Mouse (Mus musculus) megakaryocyte, embryonic 14.5 days (primary cell): ENCODE data around the gene Aff4. TPM values are rescaled to one million over a fixed set of nuclear protein-coding genes. Genes with fewer than 3 reads are reported as not detected.
A peak's percentile ranks its signal among the peaks of the same experiment; 100 is the strongest.

Experiments used
- H3K27me3 ChIP-seq: replicated peaks from 2 replicates; pipeline ENCODE3; 2012; ENCODE audit warnings: inconsistent platforms
- H3K36me3 ChIP-seq: replicated peaks from 2 replicates; pipeline ENCODE3; 2012; ENCODE audit warnings: low read length, inconsistent platforms, mixed read lengths
- H3K4me1 ChIP-seq: 2 replicates; pipeline ENCODE4 v1.6.1; 2012; ENCODE audit warnings: inconsistent platforms
- H3K4me3 ChIP-seq: replicated peaks from 2 replicates; pipeline ENCODE3; 2012; ENCODE audit warnings: moderate library complexity, mild to moderate bottlenecking, inconsistent platforms
- H3K9me3 ChIP-seq: 2 replicates; pipeline ENCODE4 v1.6.1; 2012; ENCODE audit warnings: inconsistent platforms
- FLI1 ChIP-seq: IDR thresholded peaks from 2 replicates; pipeline ENCODE4 v1.6.1; 2012; ENCODE audit warnings: low read length, inconsistent platforms, mixed read lengths
- GATA1 ChIP-seq: IDR thresholded peaks from 3 replicates; pipeline ENCODE4 v1.6.1; 2012; ENCODE audit warnings: mixed read lengths, low read length, inconsistent platforms, borderline replicate concordance
- polyA plus RNA-seq: library from polyadenylated mRNA; stranded (reverse); fragments of >175 nt; gene quantifications from 2 replicates; pipeline ENCODE4 v1.2.3, GENCODE M21; 2012; ENCODE audit warnings: low replicate concordance; ENCODE audit not compliant: insufficient read depth

Aff4 gene
- polyA plus RNA-seq, 1 experiment: 2.3 TPM

DNA sequence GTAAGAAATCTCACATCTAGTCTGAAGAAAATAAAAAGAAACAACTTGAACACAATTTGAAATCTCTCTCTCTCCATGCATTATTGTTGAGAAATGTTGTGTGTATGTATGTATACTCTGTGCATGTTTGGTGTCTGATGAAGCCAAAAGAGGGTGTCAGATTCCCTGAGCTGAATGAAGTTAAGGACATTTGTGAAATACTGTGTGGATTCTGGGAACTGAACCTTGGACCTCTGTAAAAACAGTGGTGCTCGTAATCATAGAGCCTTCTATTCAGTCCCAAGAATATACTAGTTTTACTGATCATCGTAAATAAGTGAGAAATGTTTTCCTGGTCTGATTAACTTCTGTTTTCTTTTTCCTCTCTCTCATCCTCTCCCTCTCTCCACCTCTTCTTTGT lies 16.4 kb downstream of the Aff4 start:
- peaks cover 55% of the 10 kb centered on the region for H3K4me1 ChIP-seq
- no peaks in the 10 kb centered on the region for H3K27me3 ChIP-seq
- H3K4me3 ChIP-seq: no peak overlapping the region
- TF ChIP-seq FLI1 (no peak), GATA1 (no peak)
- peaks cover 65% of the 10 kb centered on the region for H3K36me3 ChIP-seq
- H3K9me3 ChIP-seq: no peaks in the 10 kb centered on the region

DNA sequence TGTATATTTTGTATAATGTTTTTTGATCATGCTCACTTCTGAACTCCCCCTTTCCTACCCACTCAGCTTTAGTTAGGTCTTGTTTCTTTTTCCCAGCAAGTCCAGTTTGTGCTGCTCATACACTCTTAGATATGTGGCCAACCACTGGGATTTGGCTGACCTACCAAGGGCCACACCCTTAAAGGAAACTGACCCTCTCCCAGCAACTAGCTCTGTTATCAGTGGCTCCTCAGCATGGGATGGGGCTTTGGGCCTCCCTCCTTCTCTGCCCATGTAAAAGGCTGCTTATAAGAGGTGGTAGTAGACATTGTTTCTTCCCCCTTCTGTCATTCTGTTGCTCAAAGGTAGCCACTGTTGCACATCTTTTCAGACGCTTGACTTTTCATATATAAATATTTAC lies 28.3 kb downstream of the Aff4 start:
- Histone ChIP-seq H3K4me1 (peaks cover 78% of the 10 kb centered on the region), H3K9me3 (no peaks in the 10 kb centered on the region), H3K36me3 (peaks cover 87% of the 10 kb centered on the region), H3K27me3 (no peaks in the 10 kb centered on the region), H3K4me3 (peak overlapping the region; percentile 64)
- TF ChIP-seq GATA1: no peak
- TF ChIP-seq FLI1: no peak

DNA sequence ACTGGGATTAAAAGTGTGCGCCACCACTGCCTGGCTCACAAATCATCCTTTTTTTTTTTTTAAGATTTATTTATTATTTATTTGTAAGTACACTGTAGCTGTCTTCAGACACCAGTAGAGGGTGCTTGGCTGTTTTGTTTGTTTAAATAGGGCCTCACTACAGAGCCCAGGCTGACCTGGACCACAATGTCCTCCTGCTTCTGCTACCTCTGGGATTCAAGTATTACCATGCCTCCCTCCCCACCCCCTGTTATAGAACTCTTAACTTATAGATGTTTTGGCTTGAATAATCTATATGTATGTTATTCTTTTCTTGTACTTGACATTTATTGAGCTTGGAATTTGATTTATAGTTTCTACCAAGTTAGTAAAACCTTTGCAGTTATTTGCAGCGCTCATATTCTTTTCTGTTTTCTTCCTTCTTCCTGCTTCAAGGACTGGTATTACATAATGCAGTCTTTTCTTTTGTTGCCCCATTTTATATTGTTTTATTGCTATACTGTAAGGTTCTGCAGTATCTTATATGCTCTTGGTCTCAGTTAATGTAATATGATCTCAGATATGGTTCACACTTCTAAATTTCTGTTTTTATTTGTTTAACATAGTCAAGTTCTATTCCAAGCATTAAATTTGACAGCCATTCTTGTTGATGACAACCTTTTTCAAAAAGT lies 33.3 kb downstream of the Aff4 start:
- no peaks in the 10 kb centered on the region for H3K9me3 ChIP-seq
- H3K27me3 ChIP-seq: no peaks in the 10 kb centered on the region
- no peak overlapping the region for H3K4me3 ChIP-seq
- H3K4me1 ChIP-seq: peaks cover 41% of the 10 kb centered on the region
- peaks cover 88% of the 10 kb centered on the region for H3K36me3 ChIP-seq
- no peak for TF ChIP-seq FLI1
- TF ChIP-seq GATA1: no peak

DNA sequence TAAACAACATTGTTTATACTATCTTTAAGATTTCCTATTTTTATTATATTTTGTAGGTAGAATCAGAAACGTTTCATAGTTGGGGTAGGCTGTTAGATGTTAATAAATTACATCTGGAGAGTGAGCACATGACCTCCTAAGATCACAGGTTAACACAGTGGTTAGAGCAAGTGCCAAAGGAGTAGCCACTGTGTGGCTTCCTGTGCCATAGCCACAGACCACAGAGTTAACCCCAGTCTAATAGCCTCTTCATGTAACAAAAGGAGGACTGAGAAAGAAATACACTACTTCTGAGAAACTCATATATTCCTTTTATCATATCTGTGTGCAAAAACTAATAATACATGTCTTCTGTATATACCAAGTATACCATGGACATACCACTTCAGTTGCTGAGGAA lies 43.2 kb downstream of the Aff4 start:
- Histone ChIP-seq H3K9me3 (no peaks in the 10 kb centered on the region), H3K36me3 (peaks cover 85% of the 10 kb centered on the region), H3K4me3 (no peak overlapping the region), H3K27me3 (no peaks in the 10 kb centered on the region), H3K4me1 (peaks cover 27% of the 10 kb centered on the region)
- TF ChIP-seq FLI1: no peak
- TF ChIP-seq GATA1: no peak

DNA sequence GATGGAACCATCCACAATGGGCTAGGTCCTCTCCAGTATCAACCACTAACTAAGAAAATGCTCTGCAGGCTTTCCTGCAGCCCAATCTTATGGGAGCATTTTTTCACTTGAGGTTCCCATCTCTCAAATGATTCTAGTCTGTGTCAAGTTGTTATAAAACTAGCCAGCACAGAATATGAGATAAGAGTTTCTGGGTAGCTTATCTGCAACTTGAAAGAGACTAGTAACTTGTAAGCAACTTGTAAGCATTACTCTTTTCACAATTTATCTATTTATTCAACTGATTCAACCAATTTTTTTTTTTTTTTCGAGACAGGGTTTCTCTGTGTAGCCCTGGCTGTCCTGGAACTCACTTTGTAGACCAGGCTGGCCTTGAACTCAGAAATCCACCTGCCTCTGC lies 53.0 kb downstream of the Aff4 start:
- no peaks in the 10 kb centered on the region for H3K27me3 ChIP-seq
- no peaks in the 10 kb centered on the region for H3K9me3 ChIP-seq
- peaks cover 90% of the 10 kb centered on the region for H3K36me3 ChIP-seq
- H3K4me3 ChIP-seq: no peak overlapping the region
- peaks cover 20% of the 10 kb centered on the region for H3K4me1 ChIP-seq
- TF ChIP-seq FLI1 (no peak), GATA1 (no peak)

DNA sequence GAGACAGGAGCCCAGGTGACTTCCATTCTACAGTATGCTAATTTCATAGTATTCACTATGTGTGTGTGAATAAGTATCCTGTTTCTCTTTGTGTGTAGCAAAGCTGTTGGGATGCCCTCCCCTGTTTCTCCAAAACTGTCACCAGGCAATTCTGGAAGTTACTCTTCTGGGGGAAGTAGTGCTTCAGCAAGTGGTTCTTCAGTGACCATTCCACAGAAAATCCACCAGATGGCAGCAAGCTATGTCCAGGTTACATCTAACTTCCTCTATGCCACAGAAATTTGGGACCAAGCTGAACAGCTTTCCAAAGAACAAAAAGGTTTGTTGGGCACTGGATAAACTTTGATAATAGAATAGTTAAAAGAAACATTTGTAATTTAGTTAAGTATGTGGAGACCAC lies 61.1 kb downstream of the Aff4 start:
- TF ChIP-seq FLI1: no peak
- TF ChIP-seq GATA1: no peak
- Histone ChIP-seq H3K27me3 (no peaks in the 10 kb centered on the region), H3K9me3 (no peaks in the 10 kb centered on the region), H3K4me3 (no peak overlapping the region), H3K36me3 (peaks cover 97% of the 10 kb centered on the region), H3K4me1 (peaks cover 4% of the 10 kb centered on the region; the same call in 1 of the 2 replicates)

DNA sequence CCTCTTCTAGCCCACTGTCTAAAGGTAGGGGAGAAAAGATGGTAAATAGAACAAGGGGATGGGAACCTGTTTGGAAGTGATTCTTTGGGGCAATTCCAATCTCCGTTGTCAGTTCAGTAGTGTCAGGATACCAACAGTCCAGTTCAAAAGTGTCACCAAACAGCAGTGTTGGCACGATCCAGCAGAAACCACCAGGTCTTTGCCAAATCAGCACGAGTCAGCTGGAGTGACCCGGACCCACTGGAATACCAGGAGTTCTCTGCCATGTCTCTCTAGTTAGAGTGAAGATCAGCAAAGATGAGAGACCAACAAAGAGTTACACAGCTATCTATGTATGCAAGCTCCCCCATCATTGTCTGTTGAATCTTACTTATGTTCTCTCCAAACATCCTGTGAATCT lies 63.2 kb downstream of the Aff4 start:
- peaks cover 100% of the 10 kb centered on the region for H3K36me3 ChIP-seq
- H3K4me1 ChIP-seq: peaks cover 4% of the 10 kb centered on the region; the same call in 1 of the 2 replicates
- H3K9me3 ChIP-seq: no peaks in the 10 kb centered on the region
- no peaks in the 10 kb centered on the region for H3K27me3 ChIP-seq
- TF ChIP-seq FLI1: no peak
- no peak for TF ChIP-seq GATA1
- H3K4me3 ChIP-seq: no peak overlapping the region

DNA sequence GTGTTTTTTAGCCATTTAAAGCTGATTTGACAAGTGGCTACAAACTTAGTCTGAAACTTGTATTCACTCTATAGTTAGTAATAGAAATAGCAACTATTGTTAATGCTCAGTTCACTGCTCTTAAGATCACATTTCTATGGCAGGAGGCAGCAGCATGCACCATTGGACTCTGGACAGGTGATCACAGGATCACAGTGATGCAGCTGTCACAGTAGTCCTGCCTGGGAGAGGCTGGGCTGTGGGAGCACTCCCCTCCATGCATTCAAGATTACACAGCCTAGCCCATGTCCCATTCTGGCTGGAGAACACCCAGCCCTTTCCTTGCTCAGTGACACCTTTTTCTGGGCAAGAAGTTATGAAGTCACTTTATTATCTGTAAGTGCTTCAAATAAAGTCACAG lies 67.4 kb downstream of the Aff4 start:
- no peak for TF ChIP-seq FLI1
- no peak for TF ChIP-seq GATA1
- peaks cover 1% of the 10 kb centered on the region; the same call in 1 of the 2 replicates for H3K4me1 ChIP-seq
- no peak overlapping the region for H3K4me3 ChIP-seq
- peaks cover 99% of the 10 kb centered on the region for H3K36me3 ChIP-seq
- no peaks in the 10 kb centered on the region for H3K9me3 ChIP-seq
- H3K27me3 ChIP-seq: no peaks in the 10 kb centered on the region

DNA sequence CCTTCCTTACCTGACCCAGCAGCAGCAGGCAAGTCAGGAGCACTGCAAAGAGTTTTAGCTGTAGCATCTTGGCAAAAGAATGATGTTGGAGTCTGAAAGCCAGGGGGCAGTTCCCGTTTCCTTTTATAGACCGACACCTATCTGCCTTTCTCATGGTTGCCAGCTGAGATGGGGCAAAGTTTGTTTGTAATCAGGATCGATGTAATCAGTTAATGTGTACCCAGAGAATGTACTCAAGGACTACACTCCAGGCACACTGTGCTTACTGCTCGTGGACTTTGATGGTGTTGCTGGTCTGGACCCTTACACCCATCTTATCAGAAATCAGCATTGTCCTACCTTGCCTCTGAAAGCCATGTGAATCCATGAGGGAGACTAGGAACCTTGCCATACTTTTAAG lies 72.4 kb downstream of the Aff4 start, which contains the start of gene Leap2:
Leap2 (minus strand) TSS at position 135 of the 400 bp plus-strand sequence.
- Histone ChIP-seq H3K4me1 (peaks cover 14% of the 10 kb centered on the region), H3K9me3 (no peaks in the 10 kb centered on the region), H3K4me3 (no peak within 1 kb of the TSS), H3K36me3 (peaks cover 88% of the 10 kb centered on the region), H3K27me3 (no peaks in the 10 kb centered on the region)
- TF ChIP-seq FLI1 (no peak), GATA1 (no peak)

DNA sequence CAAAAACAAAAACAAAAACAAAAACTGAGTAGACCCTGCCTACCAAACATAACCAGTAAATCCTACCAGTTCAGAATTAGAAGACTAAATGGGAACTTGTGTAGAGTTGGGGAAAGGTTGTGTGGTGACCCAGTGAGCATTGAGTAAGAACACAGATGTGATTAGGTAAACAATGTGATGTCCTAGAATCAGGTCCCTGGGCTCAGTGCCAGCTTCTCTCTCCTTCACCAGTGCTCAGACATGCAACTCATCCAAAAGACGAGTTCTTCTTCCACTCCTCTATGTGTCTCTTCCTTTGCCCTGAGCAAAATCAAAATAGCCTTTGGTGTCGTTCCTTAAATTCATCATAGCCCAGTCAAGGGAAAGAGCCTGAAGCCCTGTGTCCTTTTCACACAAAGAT lies 74.2 kb downstream of the Aff4 start:
- TF ChIP-seq FLI1 (no peak), GATA1 (no peak)
- no peaks in the 10 kb centered on the region for H3K27me3 ChIP-seq
- no peaks in the 10 kb centered on the region for H3K9me3 ChIP-seq
- H3K4me1 ChIP-seq: peaks cover 26% of the 10 kb centered on the region
- no peak overlapping the region for H3K4me3 ChIP-seq
- peaks cover 82% of the 10 kb centered on the region for H3K36me3 ChIP-seq

DNA sequence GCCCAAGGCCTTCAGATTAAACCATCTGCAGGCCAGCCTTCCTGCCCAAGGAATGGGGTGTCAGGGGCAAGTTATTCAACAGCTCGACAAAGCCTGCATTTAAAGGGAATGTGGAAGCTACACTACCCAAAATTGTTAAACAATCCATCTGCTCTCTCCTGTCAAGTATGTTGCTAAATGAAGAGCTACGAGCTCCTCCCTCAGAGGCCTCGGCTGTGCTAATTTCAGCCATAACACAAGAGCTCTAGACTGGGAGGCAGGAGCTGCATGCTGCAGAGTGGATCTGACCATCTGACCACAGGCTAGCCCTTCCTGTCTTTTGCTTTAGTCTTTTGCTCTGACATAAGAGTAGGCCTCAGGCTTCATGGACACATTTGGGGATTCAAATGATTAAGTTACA lies 74.6 kb downstream of the Aff4 start:
- Histone ChIP-seq H3K4me3 (no peak overlapping the region), H3K27me3 (no peaks in the 10 kb centered on the region), H3K36me3 (peaks cover 78% of the 10 kb centered on the region), H3K9me3 (no peaks in the 10 kb centered on the region), H3K4me1 (peaks cover 29% of the 10 kb centered on the region)
- TF ChIP-seq GATA1 (no peak), FLI1 (no peak)
